In genomic region chr2:28923912-28924311, GRCm38 (mm10) we compare ENCODE assay signal across 9 mouse cellular contexts. TPM values are rescaled to one million over a fixed set of nuclear protein-coding genes. Genes with fewer than 3 reads are reported as not detected.
A peak's percentile ranks its signal among the peaks of the same experiment; 100 is the strongest.
DNase-seq lines count a peak whose midpoint lies in the region; ATAC-seq and TF ChIP-seq lines count a peak whose summit lies in the region.
"Had no signal": no experiment of that assay in that cellular context is flagged by ENCODE, and none has a peak within 500 bp of the region (broad histone marks: within the 10 kb centered on the region; RNA-seq: fewer than 3 reads in every experiment).

No protein-coding gene starts in this region.

- TF ChIP-seq POLR2A in kidney, adult 2 months (IDR thresholded peaks at IDR 0.05; ENCODE audit: low read depth, low read length): no peak

- H3K4me2 ChIP-seq in kidney, postnatal 0 days (ENCODE audit: low read length): no peak overlapping the region
- no peak overlapping the region for H3K4me2 ChIP-seq in liver, embryonic 13.5 days
- H3K4me2 ChIP-seq in neural tube, embryonic 15.5 days: no peak overlapping the region

- H3K36me3 ChIP-seq in kidney, adult 2 months (ENCODE audit: control insufficient read depth, insufficient read depth, low read length): no peaks in the 10 kb centered on the region
- no peaks in the 10 kb centered on the region for H3K36me3 ChIP-seq in kidney, postnatal 0 days (ENCODE audit: insufficient read depth, low read length)
- no peaks in the 10 kb centered on the region for H3K36me3 ChIP-seq in liver, embryonic 13.5 days
- H3K36me3 ChIP-seq in neural tube, embryonic 15.5 days: no peaks in the 10 kb centered on the region

- no peak overlapping the region for H3K4me3 ChIP-seq in kidney, adult 2 months (ENCODE audit: insufficient read depth, low read depth, low read length)
- no peak overlapping the region for H3K4me3 ChIP-seq in kidney, postnatal 0 days (replicated peaks; ENCODE audit: low read depth, low read length)
- H3K4me3 ChIP-seq in liver, embryonic 13.5 days (replicated peaks): no peak overlapping the region
- H3K4me3 ChIP-seq in neural tube, embryonic 15.5 days (replicated peaks): no peak overlapping the region
- H3K4me3 ChIP-seq: myocyte had no signal

- H3K9me3 ChIP-seq in kidney, postnatal 0 days (replicated peaks; ENCODE audit: low read length): no peaks in the 10 kb centered on the region
- no peaks in the 10 kb centered on the region for H3K9me3 ChIP-seq in liver, embryonic 13.5 days (replicated peaks)
- no peaks in the 10 kb centered on the region for H3K9me3 ChIP-seq in neural tube, embryonic 15.5 days (replicated peaks)

- no peak overlapping the region for H3K27ac ChIP-seq in kidney, adult 2 months (ENCODE audit: insufficient read depth, low read depth, low read length)
- no peak overlapping the region for H3K27ac ChIP-seq in kidney, postnatal 0 days
- H3K27ac ChIP-seq in liver, embryonic 13.5 days: no peak overlapping the region
- H3K27ac ChIP-seq in neural tube, embryonic 15.5 days (replicated peaks): no peak overlapping the region

- WGBS in kidney, adult 2 months: 3% methylated on average over 4 of the region's 4 CpGs
- WGBS in kidney, postnatal 0 days: 2% methylated on average over 4 of the region's 4 CpGs
- WGBS in liver, embryonic 13.5 days (ENCODE audit: insufficient replicate concordance): 4% methylated on average over 4 of the region's 4 CpGs
- 0% methylated on average over 4 of the region's 4 CpGs for WGBS in neural tube, embryonic 15.5 days

- no peaks in the 10 kb centered on the region; the same call in 1 of the 2 replicates for H3K27me3 ChIP-seq in kidney, adult 2 months (replicated peaks; ENCODE audit: control insufficient read depth, insufficient read depth, low read length)
- H3K27me3 ChIP-seq in kidney, postnatal 0 days (ENCODE audit: insufficient read depth, low read length): peaks cover 39% of the 10 kb centered on the region
- H3K27me3 ChIP-seq in liver, embryonic 13.5 days: peaks cover 53% of the 10 kb centered on the region
- H3K27me3 ChIP-seq in neural tube, embryonic 15.5 days (replicated peaks): peaks cover 80% of the 10 kb centered on the region

- TF ChIP-seq CTCF in kidney, adult 2 months (conservative IDR thresholded peaks at IDR 0.05; ENCODE audit: insufficient read depth, insufficient read length, low read depth, low read length): peak; percentile 94
- TF ChIP-seq CTCF in kidney, postnatal 0 days (IDR thresholded peaks at IDR 0.05; ENCODE audit: low read depth): peak; percentile 97

- no peak overlapping the region for H3K9ac ChIP-seq in kidney, postnatal 0 days (ENCODE audit: low read depth, low read length)
- no peak overlapping the region for H3K9ac ChIP-seq in liver, embryonic 13.5 days
- no peak overlapping the region for H3K9ac ChIP-seq in neural tube, embryonic 15.5 days (replicated peaks)

- no peaks in the 10 kb centered on the region for H3K4me1 ChIP-seq in kidney, adult 2 months (ENCODE audit: control insufficient read depth, insufficient read depth, low read length)
- no peaks in the 10 kb centered on the region for H3K4me1 ChIP-seq in kidney, postnatal 0 days (replicated peaks; ENCODE audit: insufficient read depth, low read length)
- H3K4me1 ChIP-seq in liver, embryonic 13.5 days (replicated peaks): no peaks in the 10 kb centered on the region
- H3K4me1 ChIP-seq in neural tube, embryonic 15.5 days: no peaks in the 10 kb centered on the region

- DNase-seq in kidney, adult 2 months: peak; percentile 54
- DNase-seq in kidney, adult 11 months: no peak
- DNase-seq in cerebellum, adult 11-12 months: peak; percentile 53
- peak; percentile 73 for DNase-seq in forelimb bud, embryonic 11.5 days (ENCODE audit: low read depth, low spot score)
- DNase-seq in kidney, postnatal 0 days (ENCODE audit: low spot score): peak; percentile 81
- peak; percentile 13 for DNase-seq in liver, embryonic 13.5 days
- DNase-seq in thymus, postnatal 4 days: peak; percentile 76

- peak; percentile 65 for ATAC-seq in kidney, postnatal 0 days (replicated peaks; ENCODE audit: low FRiP score, low read depth)
- no peak for ATAC-seq in liver, embryonic 13.5 days (ENCODE audit: low read depth)
- ATAC-seq in neural tube, embryonic 15.5 days (ENCODE audit: low FRiP score): peak; percentile 77; the same call in 1 of the 2 replicates

RNA-seq across cellular contexts. Expression of gene Barhl1, which starts 7.4 kb away (rescaled TPM):
- polyA plus RNA-seq in kidney, adult 2 months (2012; rRNA removed): 0.05 and 0.07 TPM in 2 replicates
- not detected in 2 replicates for polyA plus RNA-seq in kidney, postnatal 0 days (2015; fragmentation: Nextera tagmentation; extraction: Ambion mirVana)
- polyA plus RNA-seq in liver, embryonic 13.5 days (2015; fragmentation: Nextera tagmentation; extraction: Ambion mirVana): not detected in 2 replicates
- 4.5 and 7.5 TPM in 2 replicates for polyA plus RNA-seq in neural tube, embryonic 15.5 days (2015; fragmentation: Nextera tagmentation; extraction: Ambion mirVana)
